Mouse (Mus musculus) gastrocnemius, adult 18-20 months (tissue): ENCODE measurements at regions not wholly inside any gene's neighbourhood (a gene's known extent, or its start where the extent isn't known, plus 50 kb on each side); places are given as distances from the start of the nearest gene placed in this dataset.

Source experiments
- DNase-seq: peaks from one replicate; pipeline ENCODE4 v3.0.0; 2021; ENCODE audit warnings: low spot score

GRCm38 (mm10) chr11:44156490-44157345, 243.1 kb upstream of the Il12b start:
- DNase-seq, result no peak

- no peak for DNase-seq
Measured at GRCm38 (mm10) chr11:44158236-44158635, 241.6 kb upstream of the Il12b start.

GRCm38 (mm10) chr11:44161734-44162418, 238.0 kb upstream of the Il12b start:
- no peak for DNase-seq

GRCm38 (mm10) chr11:44163049-44163448, 236.8 kb upstream of the Il12b start:
- no peak for DNase-seq

GRCm38 (mm10) chr11:44163748-44164147, 236.1 kb upstream of the Il12b start:
- DNase-seq, result no peak

GRCm38 (mm10) chr11:44164186-44164585, 235.7 kb upstream of the Il12b start:
- DNase-seq, result no peak

- DNase-seq, result no peak
Measured at GRCm38 (mm10) chr11:44167724-44168500, 232.0 kb upstream of the Il12b start.

GRCm38 (mm10) chr11:44172478-44172877, 227.4 kb upstream of the Il12b start:
- no peak for DNase-seq

- DNase-seq, result no peak
Measured at GRCm38 (mm10) chr11:44173196-44173595, 226.7 kb upstream of the Il12b start.

GRCm38 (mm10) chr11:44174548-44174947, 225.3 kb upstream of the Il12b start:
- no peak for DNase-seq

GRCm38 (mm10) chr11:44179711-44180110, 220.2 kb upstream of the Il12b start:
- DNase-seq, result no peak

- no peak for DNase-seq
Measured at GRCm38 (mm10) chr11:44183823-44184222, 216.0 kb upstream of the Il12b start.

- no peak for DNase-seq
Measured at GRCm38 (mm10) chr11:44185218-44185890, 214.5 kb upstream of the Il12b start.

- no peak for DNase-seq
Measured at GRCm38 (mm10) chr11:44188202-44188601, 211.7 kb upstream of the Il12b start.

- DNase-seq, result no peak
Measured at GRCm38 (mm10) chr11:44193806-44194205, 206.1 kb upstream of the Il12b start.

GRCm38 (mm10) chr11:44202716-44203115, 197.1 kb upstream of the Il12b start:
- no peak for DNase-seq

GRCm38 (mm10) chr11:44204384-44204783, 195.5 kb upstream of the Il12b start:
- DNase-seq, result no peak

GRCm38 (mm10) chr11:44206866-44207265, 193.0 kb upstream of the Il12b start:
- DNase-seq, result no peak

GRCm38 (mm10) chr11:44211871-44212441, 187.9 kb upstream of the Il12b start:
- DNase-seq, result peak; percentile 59

GRCm38 (mm10) chr11:44214095-44214494, 185.8 kb upstream of the Il12b start:
- no peak for DNase-seq

- no peak for DNase-seq
Measured at GRCm38 (mm10) chr11:44216346-44216745, 183.5 kb upstream of the Il12b start.
